Mouse (Mus musculus): ENCODE measurements around the gene Fam69a.

Fam69a gene

GRCm38 (mm10) chr5:107900206-107901013, 86.5 kb downstream of the Fam69a start, which contains the start of gene Rpl5:
TSS of gene Rpl5 (plus strand) at chr5:107900502.
- DNase-seq: peak; percentile 95

- no peak for DNase-seq
These were observed 90.6 kb downstream of the Fam69a start for GRCm38 (mm10) chr5:107896265-107896664.

GRCm38 (mm10) chr5:107894676-107895075, 92.2 kb downstream of the Fam69a start:
- DNase-seq: no peak

GRCm38 (mm10) chr5:107891515-107891914, 95.4 kb downstream of the Fam69a start:
- DNase-seq: peak in 1 of 2 experiments; percentile 14

- no peak for DNase-seq
These were observed 96.6 kb downstream of the Fam69a start for GRCm38 (mm10) chr5:107889994-107890888.

GRCm38 (mm10) chr5:107880710-107881109, 106.2 kb downstream of the Fam69a start:
- no peak for DNase-seq

- no peak for DNase-seq
These were observed 109.8 kb downstream of the Fam69a start for GRCm38 (mm10) chr5:107877053-107877452.

GRCm38 (mm10) chr5:107875261-107875611, 111.6 kb downstream of the Fam69a start:
- no peak for DNase-seq

- DNase-seq: no peak
These were observed 112.2 kb downstream of the Fam69a start, which contains the start of gene Evi5 for GRCm38 (mm10) chr5:107874561-107875260. TSS of gene Evi5 (minus strand) at chr5:107875107.

- DNase-seq: no peak
These were observed 113.0 kb downstream of the Fam69a start for GRCm38 (mm10) chr5:107873886-107874302.

- DNase-seq: no peak
These were observed 113.6 kb downstream of the Fam69a start for GRCm38 (mm10) chr5:107873330-107873729.

GRCm38 (mm10) chr5:107869701-107870100, 117.2 kb downstream of the Fam69a start:
- peak; percentile 12 to 13 for DNase-seq

- peak; percentile 94 to 95 for DNase-seq
These were observed 117.9 kb downstream of the Fam69a start for GRCm38 (mm10) chr5:107868905-107869424.

- DNase-seq: peak; percentile 70 to 73
These were observed 118.6 kb downstream of the Fam69a start for GRCm38 (mm10) chr5:107867970-107868904.

GRCm38 (mm10) chr5:107866127-107867126, 120.5 kb downstream of the Fam69a start:
- DNase-seq: peak; percentile 33 to 38

- no peak for DNase-seq
These were observed 122.9 kb downstream of the Fam69a start for GRCm38 (mm10) chr5:107863971-107864370.

- no peak for DNase-seq
These were observed 127.9 kb downstream of the Fam69a start for GRCm38 (mm10) chr5:107858963-107859362.
